Mouse (Mus musculus) thymus, postnatal 36 days (tissue): ENCODE data around the gene Ano6.
A peak's percentile ranks its signal among the peaks of the same experiment; 100 is the strongest.

ENCODE experiments used
- DNase-seq, 2 experiments: peaks; one replicate each; pipeline ENCODE4 v3.0.0; 2022; ENCODE audit warnings: mixed read lengths in 2 of 2

The Ano6 gene

GRCm38 (mm10) chr15:95895699-95896098 lies 105.1 kb downstream of the Ano6 start:
- no peak for DNase-seq

DNA sequence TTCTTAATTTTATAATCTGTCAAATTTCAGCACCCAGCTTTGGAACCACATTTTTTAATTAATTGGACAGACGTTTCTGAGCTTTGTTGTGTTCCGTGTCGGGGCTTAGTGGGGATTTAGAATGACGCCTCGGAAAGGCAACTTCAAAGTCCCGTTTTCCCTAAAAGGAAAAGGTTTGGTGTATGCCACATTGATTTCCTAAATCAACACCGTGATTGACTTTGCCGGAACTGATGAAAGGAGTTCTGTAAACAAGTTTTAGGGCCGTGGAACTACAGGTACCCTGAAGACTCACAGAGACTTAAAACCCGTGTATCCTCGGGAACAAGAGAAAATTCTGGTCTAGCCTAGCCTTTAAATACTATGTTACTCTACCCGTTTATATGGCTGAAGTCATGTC lies 107.0 kb downstream of the Ano6 start:
- DNase-seq: no peak

GRCm38 (mm10) chr15:95898438-95898837 lies 107.8 kb downstream of the Ano6 start:
- DNase-seq: no peak

DNA sequence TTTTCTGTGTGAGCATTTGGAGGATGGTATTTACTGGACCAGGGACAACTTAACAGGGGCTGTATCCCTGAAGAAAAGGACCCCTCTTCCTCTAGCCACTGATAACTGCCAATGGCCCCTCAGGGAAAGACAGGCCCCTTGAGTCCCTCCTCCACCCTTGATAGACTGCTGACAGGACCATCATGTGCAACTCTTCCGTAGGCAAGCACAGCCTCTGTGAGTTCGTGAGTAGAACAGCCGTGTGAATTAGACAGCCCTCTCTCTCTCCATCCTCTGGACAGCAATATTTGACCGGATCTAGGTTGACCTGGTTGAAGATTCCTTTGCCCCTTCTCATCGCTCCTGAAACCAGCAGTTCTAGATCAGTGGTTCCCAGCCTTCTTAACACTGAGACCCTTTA lies 111.8 kb downstream of the Ano6 start:
- no peak for DNase-seq

DNA sequence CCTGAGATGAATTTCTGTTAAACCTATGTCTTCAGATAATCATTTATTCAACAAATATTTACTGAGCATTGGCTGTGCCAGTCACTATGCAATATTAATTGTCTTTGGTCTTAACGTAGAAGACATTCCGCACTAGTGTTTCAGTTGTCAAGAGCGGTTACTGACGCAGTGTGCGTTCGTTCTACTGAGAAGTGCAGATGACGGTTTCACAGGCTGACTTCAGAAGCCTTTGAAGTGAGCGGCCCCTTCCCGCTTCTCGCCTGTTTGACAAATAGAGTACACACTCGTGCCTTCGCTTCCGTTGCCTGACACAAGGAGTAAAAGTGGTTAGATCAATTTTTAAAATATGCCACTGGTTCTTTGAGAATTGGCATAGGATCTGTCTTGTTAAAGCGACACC lies 113.6 kb downstream of the Ano6 start:
- DNase-seq: no peak

- no peak for DNase-seq
Observed at GRCm38 (mm10) chr15:95906017-95906749, 115.5 kb downstream of the Ano6 start.

DNA sequence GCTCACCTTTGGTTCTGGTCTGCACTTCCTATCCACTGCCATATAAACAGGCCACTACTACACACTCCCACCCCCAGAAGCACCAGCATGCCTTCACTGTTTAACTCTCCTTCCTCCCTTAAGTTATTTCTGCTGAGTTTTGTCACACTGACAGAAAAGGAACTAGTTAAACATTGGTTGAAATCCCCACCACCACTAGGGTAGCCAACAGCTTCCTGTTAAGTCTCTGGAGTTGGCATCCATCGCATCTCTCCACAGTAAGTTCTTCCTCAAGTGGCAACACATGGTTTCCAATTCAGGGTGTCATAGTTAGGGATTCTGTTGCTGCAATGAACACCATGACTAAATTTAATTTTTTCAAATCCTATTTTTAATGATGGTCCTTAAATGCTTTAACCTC lies 116.2 kb downstream of the Ano6 start:
- DNase-seq: no peak

DNA sequence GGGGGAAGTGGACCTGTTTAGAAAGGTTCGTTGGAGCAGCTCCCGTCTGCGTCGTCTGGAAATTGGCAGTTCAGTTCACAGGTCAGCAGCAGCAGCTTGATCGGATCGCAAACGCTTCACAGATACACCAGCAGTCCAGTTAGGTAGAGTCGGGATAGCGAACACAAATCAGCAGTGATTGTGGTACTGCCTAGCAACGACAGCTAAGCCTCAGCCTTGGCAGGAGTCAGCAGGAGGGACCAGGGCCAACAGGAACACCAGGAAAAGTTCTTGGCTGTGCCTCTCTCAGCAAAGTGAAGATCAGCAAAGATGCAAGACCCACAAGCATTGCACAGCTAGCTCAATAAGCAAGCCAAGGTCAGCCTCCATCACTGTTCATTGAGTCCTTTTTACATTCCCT lies 116.7 kb downstream of the Ano6 start:
- DNase-seq: no peak

GRCm38 (mm10) chr15:95907909-95908308 lies 117.3 kb downstream of the Ano6 start:
- no peak for DNase-seq

DNA sequence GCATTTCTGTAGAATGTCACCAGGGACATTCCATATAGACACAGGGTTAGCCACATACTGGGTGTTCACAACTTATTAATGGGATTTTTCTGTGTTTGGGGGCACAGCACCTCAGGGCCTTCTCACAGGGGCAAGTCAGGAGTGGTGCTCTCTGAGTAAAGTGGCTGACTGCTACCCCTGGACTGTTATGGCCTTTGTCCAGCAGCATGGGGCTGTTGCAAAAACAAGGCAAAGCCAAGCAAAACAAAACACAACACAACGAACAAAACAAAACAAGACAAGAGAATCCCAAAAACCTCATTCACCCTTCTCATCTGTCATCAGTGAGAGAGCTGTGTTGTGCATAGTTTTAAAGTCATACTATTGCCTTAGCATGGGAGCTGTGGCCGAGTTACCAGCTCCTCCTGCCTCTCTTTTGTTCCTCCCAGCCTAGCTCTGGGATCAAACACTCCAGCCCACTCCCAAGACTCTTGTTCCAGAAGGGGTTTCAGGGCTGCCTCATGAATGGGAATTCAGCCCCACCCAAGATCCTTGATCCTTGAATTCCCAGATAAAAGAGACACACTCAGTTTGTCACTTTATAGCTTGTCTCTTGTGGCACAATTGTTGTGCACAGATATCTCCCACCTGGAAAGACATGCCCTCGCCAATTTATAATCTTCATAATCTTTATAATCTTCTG lies 119.6 kb downstream of the Ano6 start:
- DNase-seq: no peak

DNA sequence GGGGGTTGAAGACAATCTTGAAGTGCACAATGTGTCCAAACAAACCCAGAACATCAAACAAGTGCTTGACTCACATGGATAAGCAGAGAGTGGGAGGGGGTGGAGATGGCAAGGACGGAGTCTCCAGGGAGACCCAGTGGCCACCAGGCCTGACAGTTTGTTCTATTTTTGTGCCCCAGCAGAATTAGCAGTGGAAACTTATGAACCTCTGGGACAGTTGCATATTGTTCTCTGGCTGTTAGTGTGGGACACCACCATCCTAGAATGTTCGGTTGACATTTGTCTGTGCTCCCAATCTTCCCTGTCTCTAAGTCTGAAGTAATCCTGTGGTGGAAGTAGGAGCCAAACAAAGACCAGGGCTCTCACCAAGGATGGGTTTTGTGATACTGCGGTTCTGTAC lies 124.3 kb downstream of the Ano6 start:
- DNase-seq: no peak

GRCm38 (mm10) chr15:95915477-95915876 lies 124.8 kb downstream of the Ano6 start:
- no peak for DNase-seq

GRCm38 (mm10) chr15:95917330-95917729 lies 126.7 kb downstream of the Ano6 start:
- no peak for DNase-seq

- no peak for DNase-seq
Observed at GRCm38 (mm10) chr15:95920047-95920446, 129.4 kb downstream of the Ano6 start.

GRCm38 (mm10) chr15:95921072-95921471 lies 130.4 kb downstream of the Ano6 start:
- no peak for DNase-seq

DNA sequence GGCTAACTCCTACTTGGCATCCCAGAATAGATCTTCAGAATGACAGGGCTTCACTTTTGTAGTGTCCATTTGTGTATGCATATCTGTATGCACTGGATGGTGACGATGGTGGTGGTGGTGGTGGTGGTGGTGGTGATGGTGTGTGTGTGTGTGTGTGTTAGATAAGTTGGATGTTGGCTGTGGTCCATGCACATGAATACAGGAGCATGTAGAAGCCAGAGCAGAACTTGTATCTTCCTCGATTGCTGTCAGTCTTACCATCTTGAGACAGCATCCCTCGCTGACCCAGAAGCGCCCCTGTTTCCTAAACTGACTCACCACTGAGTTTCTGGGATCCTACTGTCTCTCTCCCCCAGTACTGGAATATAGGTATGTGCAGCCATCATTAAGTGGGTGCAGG lies 131.0 kb downstream of the Ano6 start:
- DNase-seq: no peak

DNA sequence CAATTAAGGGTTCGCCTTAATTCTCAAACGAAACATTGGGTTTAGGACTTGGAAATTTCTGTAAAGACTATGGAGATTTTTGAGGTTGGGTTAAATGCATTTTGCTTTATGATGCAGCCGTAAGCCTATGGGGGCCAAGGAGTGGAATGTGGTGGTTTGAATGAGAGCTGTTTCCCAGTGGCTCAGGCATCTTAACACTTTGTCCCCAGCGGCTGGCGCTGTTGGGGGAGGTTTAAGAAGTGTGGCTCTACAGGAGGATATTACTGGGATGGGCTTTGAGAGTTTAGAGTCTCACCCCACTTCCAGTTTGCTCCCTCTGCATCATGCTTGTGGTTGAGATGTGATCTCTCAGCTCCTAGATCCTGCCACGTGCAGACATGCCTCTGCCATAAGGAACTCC lies 131.9 kb downstream of the Ano6 start:
- DNase-seq: no peak

DNA sequence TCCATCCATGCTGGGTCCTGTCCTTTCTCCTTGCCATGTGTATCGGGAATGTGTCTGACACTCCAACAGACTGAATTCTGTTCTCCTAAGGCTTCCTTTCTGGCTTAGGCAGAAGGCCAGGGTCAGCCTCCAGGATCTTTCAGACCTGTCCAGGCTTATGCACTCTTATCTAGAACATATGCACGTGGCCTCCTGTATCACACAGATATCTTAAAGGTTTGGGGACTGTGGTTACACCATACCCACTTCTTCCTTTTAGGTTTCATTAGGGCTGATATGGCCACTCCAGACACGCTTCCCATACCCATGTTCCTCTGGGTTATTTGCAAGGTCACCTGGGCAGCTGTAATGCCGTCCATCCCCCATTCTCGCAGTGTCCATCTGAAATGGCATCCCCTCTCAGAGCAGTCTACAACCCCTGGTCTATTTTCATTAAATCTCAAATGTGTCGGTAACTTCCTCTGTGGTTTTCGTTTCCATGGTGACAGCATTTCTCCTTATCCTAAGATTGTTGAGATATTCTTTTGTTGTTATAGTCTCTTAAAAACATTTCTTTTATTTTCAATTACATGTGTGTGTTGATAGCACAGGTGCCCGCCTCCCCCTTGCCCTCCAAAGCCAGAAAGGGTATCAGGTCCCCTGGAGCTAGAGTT lies 134.8 kb downstream of the Ano6 start:
- DNase-seq: no peak

DNA sequence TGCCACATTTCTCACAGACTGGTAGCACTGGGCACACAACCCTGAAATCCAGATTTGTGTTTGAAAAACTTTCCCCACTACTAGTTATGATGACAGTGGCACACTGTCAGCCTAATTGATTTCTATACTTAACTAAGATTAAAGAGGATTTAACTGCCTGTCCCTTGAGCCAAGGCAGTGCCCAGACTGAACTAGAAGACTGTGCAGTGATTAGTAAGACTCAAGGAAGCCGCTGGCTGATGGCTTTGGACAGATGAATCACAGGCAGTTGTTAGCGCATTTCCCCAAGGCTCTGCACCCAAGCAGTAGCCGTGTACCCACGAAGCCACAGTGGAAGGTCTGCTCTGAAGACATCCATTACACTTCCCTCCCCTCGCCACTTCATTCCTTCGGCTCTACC lies 138.4 kb downstream of the Ano6 start:
- no peak for DNase-seq

GRCm38 (mm10) chr15:95931013-95931775 lies 140.6 kb downstream of the Ano6 start:
- no peak for DNase-seq

- no peak for DNase-seq
Observed at GRCm38 (mm10) chr15:95932358-95932757, 141.7 kb downstream of the Ano6 start.

DNA sequence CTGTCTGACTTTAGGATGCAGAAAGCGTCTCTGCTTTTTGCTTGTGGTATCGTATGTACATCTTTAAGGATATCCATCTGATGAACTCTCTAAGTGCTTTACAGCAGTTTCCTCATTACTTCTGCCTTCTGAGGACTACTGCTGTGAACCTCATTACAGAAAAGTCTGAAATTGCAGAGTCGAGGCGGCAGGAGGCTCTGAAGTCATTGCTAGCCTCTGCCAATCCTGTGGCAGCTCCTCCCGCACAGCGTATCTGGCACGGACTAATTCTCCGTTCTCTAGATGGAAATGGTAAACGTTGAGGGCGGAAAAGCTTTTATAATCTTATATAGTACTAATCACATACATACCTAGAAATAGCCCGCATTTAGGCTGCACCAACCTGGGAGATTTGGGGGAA lies 144.5 kb downstream of the Ano6 start:
- DNase-seq: no peak

GRCm38 (mm10) chr15:95943470-95943869 lies 152.8 kb downstream of the Ano6 start:
- DNase-seq: peak; percentile 38 to 52
